Mouse (Mus musculus) embryonic facial prominence, embryonic 11.5 days (tissue): ENCODE measurements around the gene Tmem131. TPM values are rescaled to one million over a fixed set of nuclear protein-coding genes. Genes with fewer than 3 reads are reported as not detected.

Experiments used
- ATAC-seq: fragments of 200-750 bp; cut with Nextera tagmentation; replicated peaks from 2 replicates; pipeline ENCODE4 v1.8.0; 2017; ENCODE audit warnings: low read depth; ENCODE audit not compliant: insufficient number of reproducible peaks, low FRiP score, low TSS enrichment
- DNase-seq: peaks from one replicate; pipeline ENCODE4 v3.0.0-alpha.2; 2015; ENCODE audit warnings: low spot score
- H3K27ac ChIP-seq: fragments of 300-500 bp; sonication (generic); replicated peaks from 2 replicates; pipeline ENCODE4 v1.5.1; 2014; ENCODE audit warnings: mild to moderate bottlenecking, low read depth, low read length, control low read depth
- H3K27me3 ChIP-seq: fragments of 300-500 bp; sonication (generic); 2 replicates; pipeline ENCODE4 v1.6.1; 2014; ENCODE audit warnings: mild to moderate bottlenecking, low read length, moderate library complexity, mixed read lengths; ENCODE audit not compliant: control insufficient read depth, insufficient read depth
- H3K36me3 ChIP-seq: fragments of 300-500 bp; sonication (generic); replicated peaks from 2 replicates; pipeline ENCODE4 v1.6.1; 2014; ENCODE audit warnings: low read depth, mild to moderate bottlenecking, low read length, moderate library complexity, mixed read lengths; ENCODE audit not compliant: control insufficient read depth, insufficient read depth
- H3K4me1 ChIP-seq: fragments of 300-500 bp; sonication (generic); 2 replicates; pipeline ENCODE4 v1.6.1; 2014; ENCODE audit warnings: low read length, mixed read lengths; ENCODE audit not compliant: control insufficient read depth, insufficient read depth
- H3K4me2 ChIP-seq: fragments of 300-500 bp; sonication (generic); 2 replicates; pipeline ENCODE4 v1.6.1; 2014; ENCODE audit warnings: low read depth, mild to moderate bottlenecking, control low read depth, low read length, moderate library complexity
- H3K4me3 ChIP-seq: fragments of 300-500 bp; sonication (generic); 2 replicates; pipeline ENCODE4 v1.5.1; 2014; ENCODE audit warnings: low read depth, low read length, control low read depth
- H3K9ac ChIP-seq: fragments of 300-500 bp; sonication (generic); replicated peaks from 2 replicates; pipeline ENCODE4 v1.6.1; 2014; ENCODE audit warnings: mild to moderate bottlenecking, control low read depth, low read length
- H3K9me3 ChIP-seq: fragments of 300-500 bp; sonication (generic); replicated peaks from 2 replicates; pipeline ENCODE4 v1.6.1; 2016; ENCODE audit warnings: mild to moderate bottlenecking, low read length, inconsistent platforms, mixed read lengths; ENCODE audit not compliant: control insufficient read depth
- WGBS: fragments of 180-500 bp; shearing (Covaris S2); extraction: QIAGEN DNeasy Blood & Tissue Kit; methylation state at CpG from one replicate; pipeline ENCODE4 v1.1.7; 2014; 5-methylcytosine and 5-hydroxymethylcytosine counted together
- polyA plus RNA-seq: library from polyadenylated mRNA; unstranded; fragments of >200 nt; fragmentation: Nextera tagmentation; extraction: Ambion mirVana; gene quantifications from 2 replicates; pipeline ENCODE4 v1.2.1, GENCODE M21; 2014

Gene Tmem131
- polyA plus RNA-seq, 1 experiment from 2014 or later: 18.9 TPM

DNA sequence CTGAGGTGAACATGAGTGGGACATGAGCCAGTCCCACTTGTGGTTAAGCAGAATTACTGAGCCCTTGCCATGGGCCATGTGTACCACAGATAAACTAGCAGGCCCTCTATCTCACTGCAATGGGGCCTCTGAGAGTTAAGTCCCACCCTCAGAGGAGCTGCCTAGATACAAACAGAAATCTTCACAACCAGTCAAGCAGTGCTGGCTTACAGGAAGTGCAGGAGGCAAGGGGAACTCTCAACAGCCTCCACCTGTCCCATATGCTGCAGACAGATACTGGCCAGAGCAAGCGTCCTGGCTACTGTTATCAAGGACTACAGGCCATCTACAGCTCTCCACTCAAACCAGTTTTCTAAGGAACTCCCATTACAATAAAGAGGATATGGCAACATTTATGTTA is 23.7 kb downstream of the Tmem131 start:
- Histone ChIP-seq H3K27me3 (no peaks in the 10 kb centered on the region), H3K4me2 (no peak overlapping the region), H3K9ac (no peak overlapping the region), H3K36me3 (no peaks in the 10 kb centered on the region), H3K4me1 (no peaks in the 10 kb centered on the region), H3K4me3 (no peak overlapping the region), H3K27ac (no peak overlapping the region), H3K9me3 (no peaks in the 10 kb centered on the region)
- 70% methylated on average over 1 of the region's 1 CpGs for WGBS
- no peak for DNase-seq
- ATAC-seq: no peak

DNA sequence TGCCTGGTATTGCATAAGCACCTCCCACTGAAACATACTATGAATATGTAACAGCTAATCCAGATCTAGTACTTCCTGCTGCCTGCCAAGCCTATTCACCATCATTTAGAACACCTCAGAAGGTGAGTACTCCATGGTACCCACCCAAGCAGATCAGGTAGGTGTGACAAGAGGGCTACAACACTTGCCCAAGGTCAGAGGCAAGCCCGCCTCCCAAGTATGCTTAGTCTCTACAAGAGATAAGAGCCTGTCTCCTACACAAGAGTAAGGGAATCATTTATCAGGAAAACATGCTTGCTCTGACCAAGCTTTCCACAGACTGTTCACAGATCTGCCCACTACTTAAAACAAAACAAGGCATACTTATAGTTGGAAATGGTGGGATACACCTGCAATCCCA is 26.0 kb downstream of the Tmem131 start:
- no peak overlapping the region for H3K9ac ChIP-seq
- no peaks in the 10 kb centered on the region for H3K4me1 ChIP-seq
- no peaks in the 10 kb centered on the region for H3K36me3 ChIP-seq
- ATAC-seq (no peak), DNase-seq (no peak)
- H3K27ac ChIP-seq: no peak overlapping the region
- H3K4me3 ChIP-seq: no peak overlapping the region
- H3K9me3 ChIP-seq: no peaks in the 10 kb centered on the region
- no peak overlapping the region for H3K4me2 ChIP-seq
- no peaks in the 10 kb centered on the region for H3K27me3 ChIP-seq
- 94% methylated on average over 1 of the region's 1 CpGs for WGBS

GRCm38 (mm10) chr1:36915200-36915580 is 28.3 kb downstream of the Tmem131 start:
- no peak for DNase-seq
- Histone ChIP-seq H3K9ac (no peak overlapping the region), H3K9me3 (no peaks in the 10 kb centered on the region), H3K4me1 (no peaks in the 10 kb centered on the region), H3K4me3 (no peak overlapping the region), H3K27ac (no peak overlapping the region), H3K36me3 (no peaks in the 10 kb centered on the region), H3K27me3 (no peaks in the 10 kb centered on the region), H3K4me2 (no peak overlapping the region)
- WGBS: 85% methylated on average over 5 of the region's 5 CpGs
- ATAC-seq: no peak

- WGBS: 19% methylated on average over 7 of the region's 7 CpGs
- H3K4me1 ChIP-seq: no peaks in the 10 kb centered on the region
These were observed 28.8 kb downstream of the Tmem131 start for GRCm38 (mm10) chr1:36914455-36915199.

DNA sequence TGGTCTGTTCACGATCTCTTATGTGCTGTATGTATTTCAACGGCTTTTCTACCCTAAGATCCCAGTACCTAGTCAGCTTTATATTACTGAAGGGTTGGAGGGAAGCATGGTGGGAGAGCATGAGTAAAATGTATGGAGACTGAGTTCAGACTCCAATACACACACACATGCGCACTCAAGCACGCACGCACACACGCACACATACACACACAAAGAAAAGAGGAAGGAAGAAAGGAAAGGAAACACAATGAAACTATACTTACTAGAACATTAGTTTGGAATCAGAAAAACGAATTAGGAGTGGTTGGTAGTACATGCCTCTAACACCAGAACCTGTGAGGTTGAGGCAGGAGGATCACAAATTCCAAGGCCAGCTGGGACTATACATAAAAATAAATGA is 29.7 kb downstream of the Tmem131 start:
- Histone ChIP-seq H3K27me3 (no peaks in the 10 kb centered on the region), H3K36me3 (no peaks in the 10 kb centered on the region), H3K4me2 (no peak overlapping the region), H3K27ac (no peak overlapping the region), H3K4me1 (no peaks in the 10 kb centered on the region), H3K9ac (no peak overlapping the region), H3K4me3 (no peak overlapping the region), H3K9me3 (no peaks in the 10 kb centered on the region)
- WGBS: 93% methylated on average over 7 of the region's 7 CpGs
- ATAC-seq (no peak), DNase-seq (no peak)

More at GRCm38 (mm10) chr1:36914455-36915199, 28.8 kb downstream of the Tmem131 start:
- ATAC-seq (no peak), DNase-seq (peak; percentile 65)
- H3K36me3 ChIP-seq: no peaks in the 10 kb centered on the region
- H3K4me3 ChIP-seq: no peak overlapping the region
- H3K9ac ChIP-seq: no peak overlapping the region
- no peak overlapping the region for H3K27ac ChIP-seq
- no peak overlapping the region for H3K4me2 ChIP-seq
- no peaks in the 10 kb centered on the region for H3K9me3 ChIP-seq
- H3K27me3 ChIP-seq: no peaks in the 10 kb centered on the region

- H3K9ac ChIP-seq: no peak overlapping the region
- no peaks in the 10 kb centered on the region for H3K4me1 ChIP-seq
- no peaks in the 10 kb centered on the region for H3K9me3 ChIP-seq
- H3K4me3 ChIP-seq: no peak overlapping the region
- no peak overlapping the region for H3K27ac ChIP-seq
- 91% methylated on average over 1 of the region's 1 CpGs for WGBS
- H3K36me3 ChIP-seq: no peaks in the 10 kb centered on the region
- no peak for DNase-seq
- no peaks in the 10 kb centered on the region for H3K27me3 ChIP-seq
- H3K4me2 ChIP-seq: no peak overlapping the region
- no peak for ATAC-seq
These were observed 31.2 kb downstream of the Tmem131 start for GRCm38 (mm10) chr1:36912239-36912638.

- ATAC-seq (no peak), DNase-seq (no peak)
- no peak overlapping the region for H3K27ac ChIP-seq
- H3K27me3 ChIP-seq: no peaks in the 10 kb centered on the region
- H3K9me3 ChIP-seq: no peaks in the 10 kb centered on the region
- H3K4me3 ChIP-seq: no peak overlapping the region
- no peaks in the 10 kb centered on the region for H3K4me1 ChIP-seq
- WGBS: 93% methylated on average over 3 of the region's 3 CpGs
- no peak overlapping the region for H3K4me2 ChIP-seq
- no peaks in the 10 kb centered on the region for H3K36me3 ChIP-seq
- H3K9ac ChIP-seq: no peak overlapping the region
These were observed 31.9 kb downstream of the Tmem131 start for GRCm38 (mm10) chr1:36911603-36912002.

DNA sequence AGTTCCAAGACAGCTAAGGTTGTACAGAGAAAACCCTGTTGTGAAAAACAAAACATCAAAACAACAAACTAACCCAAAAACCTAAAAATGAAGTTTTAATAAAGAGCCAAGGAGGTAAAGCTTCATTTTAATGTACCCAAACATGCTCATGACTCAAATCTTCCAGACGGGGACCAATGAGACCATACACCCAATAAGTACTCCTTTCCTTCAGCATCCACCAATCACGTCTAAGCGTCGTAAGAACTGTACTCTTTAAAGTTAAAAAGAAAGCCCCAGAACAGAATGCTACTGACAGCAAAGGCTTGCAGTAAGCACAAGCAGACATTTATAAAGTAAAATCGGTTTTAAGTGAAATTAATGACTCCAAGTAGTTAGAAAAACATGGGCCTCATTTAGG is 33.1 kb downstream of the Tmem131 start:
- H3K27me3 ChIP-seq: no peaks in the 10 kb centered on the region
- DNase-seq (no peak), ATAC-seq (no peak)
- no peaks in the 10 kb centered on the region for H3K4me1 ChIP-seq
- no peak overlapping the region for H3K9ac ChIP-seq
- H3K9me3 ChIP-seq: no peaks in the 10 kb centered on the region
- H3K27ac ChIP-seq: no peak overlapping the region
- WGBS: 90% methylated on average over 5 of the region's 5 CpGs
- H3K4me3 ChIP-seq: no peak overlapping the region
- no peak overlapping the region for H3K4me2 ChIP-seq
- no peaks in the 10 kb centered on the region for H3K36me3 ChIP-seq
